Mouse (Mus musculus): ENCODE measurements around the gene Cckbr. TPM values are rescaled to one million over a fixed set of nuclear protein-coding genes. Genes with fewer than 3 reads are reported as not detected.

The Cckbr gene
- polyA plus RNA-seq, 1 experiment, result not detected

- H3K4me3 ChIP-seq, result no peak overlapping the region
- TF ChIP-seq POLR2AphosphoS2 (IDR thresholded peaks at IDR 0.05; ENCODE audit: insufficient read length, low read depth), result no peak
- no peak for TF ChIP-seq POLR2A (IDR thresholded peaks at IDR 0.05; ENCODE audit: insufficient read length, low read depth)
- TF ChIP-seq TCF3 (IDR thresholded peaks at IDR 0.05; ENCODE audit: insufficient read length, low read depth), result no peak
- no peak for TF ChIP-seq E2F4 (IDR thresholded peaks at IDR 0.05; ENCODE audit: insufficient read depth)
- no peak for TF ChIP-seq CEBPB (IDR thresholded peaks at IDR 0.05; ENCODE audit: insufficient read depth, poor library complexity, severe bottlenecking)
- TF ChIP-seq TCF12 (IDR thresholded peaks at IDR 0.05; ENCODE audit: insufficient read depth, poor library complexity, severe bottlenecking), result no peak
- no peak for TF ChIP-seq MYOG (IDR thresholded peaks at IDR 0.05; ENCODE audit: control insufficient read depth in 1 of 3, insufficient read depth in 1 of 3, insufficient read length in 2 of 3, low read depth in 2 of 3)
- no peak for TF ChIP-seq MYOD1 (IDR thresholded peaks at IDR 0.05; ENCODE audit: control insufficient read depth in 1 of 3, insufficient read length in 2 of 3, low read depth in 2 of 3)
- no peak for TF ChIP-seq USF1 (IDR thresholded peaks at IDR 0.05; ENCODE audit: low read depth)
- H3K27me3 ChIP-seq (ENCODE audit: control insufficient read depth, insufficient read depth, insufficient read length), result no peaks in the 10 kb centered on the region
- no peak overlapping the region for H3ac ChIP-seq (ENCODE audit: control insufficient read depth, insufficient read length)
- H3K36me3 ChIP-seq (ENCODE audit: control insufficient read depth, insufficient read depth), result no peaks in the 10 kb centered on the region
- no peaks in the 10 kb centered on the region for H3K79me2 ChIP-seq (ENCODE audit: control insufficient read depth, insufficient read depth)
- H3K4me2 ChIP-seq (ENCODE audit: low read depth), result no peak overlapping the region
These were observed 7.4 kb upstream of the Cckbr start for GRCm38 (mm10) chr7:105418106-105418505.

GRCm38 (mm10) chr7:105420903-105421302 lies 4.6 kb upstream of the Cckbr start:
- Histone ChIP-seq H3K4me2 (ENCODE audit: low read depth) (no peak overlapping the region), H3ac (ENCODE audit: control insufficient read depth, insufficient read length) (no peak overlapping the region), H3K36me3 (ENCODE audit: control insufficient read depth, insufficient read depth) (no peaks in the 10 kb centered on the region), H3K79me2 (ENCODE audit: control insufficient read depth, insufficient read depth) (no peaks in the 10 kb centered on the region), H3K27me3 (ENCODE audit: control insufficient read depth, insufficient read depth, insufficient read length) (peaks cover 21% of the 10 kb centered on the region), H3K4me3 (no peak overlapping the region)
- no peak for TF ChIP-seq MYOG (IDR thresholded peaks at IDR 0.05; ENCODE audit: control insufficient read depth in 1 of 3, insufficient read depth in 1 of 3, insufficient read length in 2 of 3, low read depth in 2 of 3)
- TF ChIP-seq REST (IDR thresholded peaks at IDR 0.05; ENCODE audit: insufficient read depth, insufficient read length), result no peak
- no peak for TF ChIP-seq CEBPB (IDR thresholded peaks at IDR 0.05; ENCODE audit: insufficient read depth, poor library complexity, severe bottlenecking)
- no peak for TF ChIP-seq USF1 (IDR thresholded peaks at IDR 0.05; ENCODE audit: low read depth)
- no peak for TF ChIP-seq SRF (IDR thresholded peaks at IDR 0.05; ENCODE audit: control insufficient read depth, insufficient read length, low read depth)
- TF ChIP-seq POLR2A (IDR thresholded peaks at IDR 0.05; ENCODE audit: insufficient read length, low read depth), result no peak
- TF ChIP-seq MYOD1 (IDR thresholded peaks at IDR 0.05; ENCODE audit: control insufficient read depth in 1 of 3, insufficient read length in 2 of 3, low read depth in 2 of 3), result no peak
- TF ChIP-seq TCF12 (IDR thresholded peaks at IDR 0.05; ENCODE audit: insufficient read depth, poor library complexity, severe bottlenecking), result no peak
- TF ChIP-seq TCF3 (IDR thresholded peaks at IDR 0.05; ENCODE audit: insufficient read length, low read depth), result no peak
- TF ChIP-seq POLR2AphosphoS2 (IDR thresholded peaks at IDR 0.05; ENCODE audit: insufficient read length, low read depth), result no peak
- no peak for TF ChIP-seq E2F4 (IDR thresholded peaks at IDR 0.05; ENCODE audit: insufficient read depth)
- TF ChIP-seq MAX (IDR thresholded peaks at IDR 0.05; ENCODE audit: low read depth), result no peak

GRCm38 (mm10) chr7:105424368-105424767 lies 1.2 kb upstream of the Cckbr start:
- Histone ChIP-seq H3K27me3 (ENCODE audit: control insufficient read depth, insufficient read depth, insufficient read length) (peaks cover 30% of the 10 kb centered on the region), H3ac (ENCODE audit: control insufficient read depth, insufficient read length) (no peak overlapping the region), H3K79me2 (ENCODE audit: control insufficient read depth, insufficient read depth) (no peaks in the 10 kb centered on the region), H3K4me3 (no peak overlapping the region), H3K4me2 (ENCODE audit: low read depth) (no peak overlapping the region), H3K36me3 (ENCODE audit: control insufficient read depth, insufficient read depth) (no peaks in the 10 kb centered on the region)
- no peak for TF ChIP-seq POLR2A (IDR thresholded peaks at IDR 0.05; ENCODE audit: insufficient read length, low read depth)
- no peak for TF ChIP-seq MAX (IDR thresholded peaks at IDR 0.05; ENCODE audit: low read depth)
- no peak for TF ChIP-seq REST (IDR thresholded peaks at IDR 0.05; ENCODE audit: insufficient read depth, insufficient read length)
- no peak for TF ChIP-seq MYOG (IDR thresholded peaks at IDR 0.05; ENCODE audit: control insufficient read depth in 1 of 3, insufficient read depth in 1 of 3, insufficient read length in 2 of 3, low read depth in 2 of 3)

GRCm38 (mm10) chr7:105426051-105426450 lies 520 bp downstream of the Cckbr start:
- no peak overlapping the region for H3ac ChIP-seq (ENCODE audit: control insufficient read depth, insufficient read length)
- no peak overlapping the region for H3K4me3 ChIP-seq

GRCm38 (mm10) chr7:105432058-105432457 lies 6.5 kb downstream of the Cckbr start:
- Histone ChIP-seq H3K4me3 (no peak overlapping the region), H3K36me3 (ENCODE audit: control insufficient read depth, insufficient read depth) (no peaks in the 10 kb centered on the region), H3ac (ENCODE audit: control insufficient read depth, insufficient read length) (no peak overlapping the region), H3K4me2 (ENCODE audit: low read depth) (no peak overlapping the region), H3K27me3 (ENCODE audit: control insufficient read depth, insufficient read depth, insufficient read length) (no peaks in the 10 kb centered on the region), H3K79me2 (ENCODE audit: control insufficient read depth, insufficient read depth) (no peaks in the 10 kb centered on the region)
- TF ChIP-seq REST (IDR thresholded peaks at IDR 0.05; ENCODE audit: insufficient read depth, insufficient read length) (no peak), MYOG (IDR thresholded peaks at IDR 0.05; ENCODE audit: control insufficient read depth in 1 of 3, insufficient read depth in 1 of 3, insufficient read length in 2 of 3, low read depth in 2 of 3) (no peak), MYOD1 (IDR thresholded peaks at IDR 0.05; ENCODE audit: control insufficient read depth in 1 of 3, insufficient read length in 2 of 3, low read depth in 2 of 3) (no peak), MAX (IDR thresholded peaks at IDR 0.05; ENCODE audit: low read depth) (no peak), CEBPB (IDR thresholded peaks at IDR 0.05; ENCODE audit: insufficient read depth, poor library complexity, severe bottlenecking) (no peak), POLR2A (IDR thresholded peaks at IDR 0.05; ENCODE audit: insufficient read length, low read depth) (no peak), TCF12 (IDR thresholded peaks at IDR 0.05; ENCODE audit: insufficient read depth, poor library complexity, severe bottlenecking) (no peak), POLR2AphosphoS2 (IDR thresholded peaks at IDR 0.05; ENCODE audit: insufficient read length, low read depth) (no peak), E2F4 (IDR thresholded peaks at IDR 0.05; ENCODE audit: insufficient read depth) (no peak), USF1 (IDR thresholded peaks at IDR 0.05; ENCODE audit: low read depth) (no peak), TCF3 (IDR thresholded peaks at IDR 0.05; ENCODE audit: insufficient read length, low read depth) (no peak), SRF (IDR thresholded peaks at IDR 0.05; ENCODE audit: control insufficient read depth, insufficient read length, low read depth) (no peak)

More at GRCm38 (mm10) chr7:105426051-105426450, 520 bp downstream of the Cckbr start:
- H3K36me3 ChIP-seq (ENCODE audit: control insufficient read depth, insufficient read depth), result no peaks in the 10 kb centered on the region
- no peak overlapping the region for H3K4me2 ChIP-seq (ENCODE audit: low read depth)
- H3K79me2 ChIP-seq (ENCODE audit: control insufficient read depth, insufficient read depth), result no peaks in the 10 kb centered on the region
- H3K27me3 ChIP-seq (ENCODE audit: control insufficient read depth, insufficient read depth, insufficient read length), result peaks cover 30% of the 10 kb centered on the region
- no peak for TF ChIP-seq MAX (IDR thresholded peaks at IDR 0.05; ENCODE audit: low read depth)
- TF ChIP-seq MYOG (IDR thresholded peaks at IDR 0.05; ENCODE audit: control insufficient read depth in 1 of 3, insufficient read depth in 1 of 3, insufficient read length in 2 of 3, low read depth in 2 of 3), result no peak
- TF ChIP-seq MYOD1 (IDR thresholded peaks at IDR 0.05; ENCODE audit: control insufficient read depth in 1 of 3, insufficient read length in 2 of 3, low read depth in 2 of 3), result no peak
- no peak for TF ChIP-seq E2F4 (IDR thresholded peaks at IDR 0.05; ENCODE audit: insufficient read depth)
- TF ChIP-seq SRF (IDR thresholded peaks at IDR 0.05; ENCODE audit: control insufficient read depth, insufficient read length, low read depth), result no peak
- no peak for TF ChIP-seq REST (IDR thresholded peaks at IDR 0.05; ENCODE audit: insufficient read depth, insufficient read length)
- TF ChIP-seq USF1 (IDR thresholded peaks at IDR 0.05; ENCODE audit: low read depth), result no peak
- no peak for TF ChIP-seq POLR2A (IDR thresholded peaks at IDR 0.05; ENCODE audit: insufficient read length, low read depth)
- TF ChIP-seq TCF12 (IDR thresholded peaks at IDR 0.05; ENCODE audit: insufficient read depth, poor library complexity, severe bottlenecking), result no peak
- TF ChIP-seq CEBPB (IDR thresholded peaks at IDR 0.05; ENCODE audit: insufficient read depth, poor library complexity, severe bottlenecking), result no peak
- no peak for TF ChIP-seq POLR2AphosphoS2 (IDR thresholded peaks at IDR 0.05; ENCODE audit: insufficient read length, low read depth)
- TF ChIP-seq TCF3 (IDR thresholded peaks at IDR 0.05; ENCODE audit: insufficient read length, low read depth), result no peak
